Mouse (Mus musculus): ENCODE results near the gene Nlrp4f. TPM values are rescaled to one million over a fixed set of nuclear protein-coding genes. Genes with fewer than 3 reads are reported as not detected.

The Nlrp4f gene
- not detected in 2 replicates for polyA plus RNA-seq (2015; fragmentation: Nextera tagmentation; extraction: Ambion mirVana)

DNA sequence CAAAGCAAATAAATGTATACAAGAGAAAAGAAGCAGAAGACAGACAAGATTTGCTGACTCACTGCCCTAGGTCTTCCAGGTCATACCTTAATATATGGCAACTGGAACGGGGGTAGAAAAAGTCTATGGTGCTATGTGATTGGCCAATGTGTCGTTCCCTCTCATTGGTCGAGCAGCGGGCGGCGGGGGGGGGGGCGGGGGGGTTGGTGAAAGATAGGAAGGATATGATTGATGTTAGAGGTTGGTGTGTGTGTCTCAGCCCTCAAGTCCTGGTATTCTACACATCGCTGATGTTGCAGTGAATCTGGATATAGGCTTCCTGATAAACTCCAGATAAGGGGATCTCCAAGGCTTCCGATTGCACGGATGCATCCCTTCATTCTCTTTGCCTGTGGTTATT is at the start of gene Nlrp4f:
Gene Nlrp4f (minus strand): TSS at position 101 of the 400 bp plus-strand sequence.
- ATAC-seq (ENCODE audit: insufficient read depth) = no peak
- Histone ChIP-seq H3K27ac (replicated peaks) (no peak within 1 kb of the TSS), H3K9ac (no peak within 1 kb of the TSS), H3K4me3 (replicated peaks) (no peak within 1 kb of the TSS), H3K27me3 (no peaks in the 10 kb centered on the region), H3K4me1 (replicated peaks) (no peaks in the 10 kb centered on the region), H3K4me2 (no peak within 1 kb of the TSS), H3K36me3 (replicated peaks) (no peaks in the 10 kb centered on the region), H3K9me3 (replicated peaks) (no peaks in the 10 kb centered on the region)
- 60% methylated on average over 10 of the region's 10 CpGs for WGBS (ENCODE audit: insufficient replicate concordance)

- Histone ChIP-seq H3K27ac (replicated peaks) (no peak overlapping the region), H3K4me1 (replicated peaks) (peaks cover 26% of the 10 kb centered on the region), H3K27me3 (no peaks in the 10 kb centered on the region), H3K9ac (no peak overlapping the region), H3K4me2 (peak overlapping the region; percentile 95; the same call in 1 of the 2 replicates), H3K36me3 (replicated peaks) (peaks cover 17% of the 10 kb centered on the region), H3K4me3 (replicated peaks) (no peak overlapping the region), H3K9me3 (replicated peaks) (no peaks in the 10 kb centered on the region)
- ATAC-seq (ENCODE audit: insufficient read depth) = no peak
- whole genome bisulfite sequencing (ENCODE audit: insufficient replicate concordance) = 72% methylated on average over 4 of the region's 4 CpGs
These were observed 37.5 kb upstream of the Nlrp4f start for GRCm38 (mm10) chr13:65243273-65243672.

DNA sequence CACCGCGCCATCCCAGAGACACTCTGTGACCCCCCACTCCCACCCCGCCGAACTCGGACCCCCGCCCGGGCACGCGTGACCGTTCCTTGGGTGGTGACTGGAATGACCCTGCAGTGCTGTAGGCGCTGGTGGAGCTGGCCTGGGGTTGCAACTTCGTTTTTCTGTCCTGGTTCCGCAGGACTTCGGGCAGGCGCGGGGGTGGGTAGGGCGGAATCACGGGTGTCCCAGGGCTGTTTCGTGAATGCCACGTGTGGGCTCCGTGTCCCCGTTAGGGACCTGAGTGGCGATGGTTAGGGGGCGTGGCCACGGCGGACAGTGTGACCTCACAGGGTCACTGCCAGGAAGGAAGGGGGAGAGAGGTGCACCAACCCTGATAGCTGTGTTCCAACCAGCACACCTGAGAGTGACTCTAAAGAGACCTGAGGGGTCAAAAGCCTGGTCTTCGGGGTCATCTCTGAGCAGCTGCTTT is 36.6 kb upstream of the Nlrp4f start:
- peak overlapping the region; percentile 56 for H3K9ac ChIP-seq

DNA sequence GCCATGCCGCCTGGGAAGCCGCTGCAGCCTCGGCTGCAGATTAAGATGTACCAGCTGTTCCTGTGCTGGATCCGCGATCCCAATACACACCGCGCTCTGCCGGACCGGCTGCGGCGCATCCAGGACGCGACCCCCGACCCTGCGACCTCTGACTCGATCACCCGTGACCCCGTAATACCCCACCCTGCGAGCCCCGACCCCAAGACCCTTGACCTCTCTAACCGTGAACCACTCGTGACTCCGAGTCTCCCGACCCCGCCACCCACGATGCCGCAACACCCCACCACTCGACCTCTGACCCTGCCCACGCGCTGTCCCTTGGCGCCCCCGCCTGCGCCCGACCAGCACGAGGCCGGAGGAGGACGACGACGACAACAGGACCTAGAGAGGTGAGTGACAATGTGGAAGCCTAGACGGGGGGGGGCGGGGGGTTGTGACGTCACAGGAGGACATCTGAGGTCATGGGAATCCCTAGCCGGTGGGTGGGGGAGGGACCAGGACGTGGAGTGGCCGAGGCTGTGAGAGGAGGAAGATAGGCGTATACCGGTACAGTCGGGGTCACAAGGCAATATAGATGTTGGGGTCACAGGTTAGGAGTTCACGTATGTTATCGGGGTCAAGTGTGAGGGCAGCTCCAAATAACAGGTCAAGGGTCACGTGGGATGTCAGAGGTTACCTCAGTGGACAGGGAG is 36.0 kb upstream of the Nlrp4f start:
- Histone ChIP-seq H3K4me3 (replicated peaks) (peak overlapping the region; percentile 87), H3K4me1 (replicated peaks) (peaks cover 26% of the 10 kb centered on the region), H3K27me3 (no peaks in the 10 kb centered on the region), H3K36me3 (replicated peaks) (peaks cover 10% of the 10 kb centered on the region; the same call in 1 of the 2 replicates), H3K27ac (replicated peaks) (peak overlapping the region; percentile 87), H3K9me3 (replicated peaks) (no peaks in the 10 kb centered on the region), H3K9ac (peak overlapping the region; percentile 56), H3K4me2 (peak overlapping the region; percentile 95)
- WGBS (ENCODE audit: insufficient replicate concordance) = 1% methylated on average over 51 of the region's 51 CpGs
- ATAC-seq (ENCODE audit: insufficient read depth) = peak; percentile 11

More for the DNA sequence above, 36.6 kb upstream of the Nlrp4f start:
- H3K4me3 ChIP-seq (replicated peaks) = peak overlapping the region; percentile 87
- peaks cover 26% of the 10 kb centered on the region for H3K4me1 ChIP-seq (replicated peaks)
- H3K36me3 ChIP-seq (replicated peaks) = peaks cover 10% of the 10 kb centered on the region
- H3K27me3 ChIP-seq = no peaks in the 10 kb centered on the region
- no peak for ATAC-seq (ENCODE audit: insufficient read depth)
- 22% methylated on average over 27 of the region's 27 CpGs for WGBS (ENCODE audit: insufficient replicate concordance)
- H3K9me3 ChIP-seq (replicated peaks) = no peaks in the 10 kb centered on the region
- H3K27ac ChIP-seq (replicated peaks) = no peak overlapping the region
- H3K4me2 ChIP-seq = peak overlapping the region; percentile 95

DNA sequence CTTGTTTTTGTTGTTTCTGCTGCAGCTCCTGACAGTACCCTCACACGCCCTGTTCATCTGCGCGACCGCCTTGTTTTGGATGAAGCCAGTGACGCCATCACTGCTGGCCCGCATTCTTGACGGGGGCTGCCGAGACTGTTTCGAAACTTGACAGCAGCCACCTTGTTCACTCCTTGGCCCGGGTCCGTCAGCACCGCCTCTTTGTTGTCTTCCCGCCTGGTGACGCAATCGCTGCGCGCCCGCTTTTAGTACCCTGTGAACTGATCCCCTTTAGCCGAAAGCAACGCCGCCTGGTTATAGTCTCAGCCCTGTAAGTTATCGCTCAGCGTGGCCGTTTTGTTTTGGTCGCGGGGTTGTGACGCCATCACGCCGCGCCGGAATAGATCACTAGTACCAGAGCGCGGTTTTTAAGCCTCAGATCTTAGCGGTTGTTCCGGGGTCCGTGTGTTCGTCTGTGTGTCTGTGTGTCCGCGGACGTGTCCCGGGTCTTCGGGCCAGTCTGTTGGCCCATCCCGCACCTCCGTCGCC is 35.4 kb upstream of the Nlrp4f start:
- peak overlapping the region; percentile 87 for H3K27ac ChIP-seq (replicated peaks)

DNA sequence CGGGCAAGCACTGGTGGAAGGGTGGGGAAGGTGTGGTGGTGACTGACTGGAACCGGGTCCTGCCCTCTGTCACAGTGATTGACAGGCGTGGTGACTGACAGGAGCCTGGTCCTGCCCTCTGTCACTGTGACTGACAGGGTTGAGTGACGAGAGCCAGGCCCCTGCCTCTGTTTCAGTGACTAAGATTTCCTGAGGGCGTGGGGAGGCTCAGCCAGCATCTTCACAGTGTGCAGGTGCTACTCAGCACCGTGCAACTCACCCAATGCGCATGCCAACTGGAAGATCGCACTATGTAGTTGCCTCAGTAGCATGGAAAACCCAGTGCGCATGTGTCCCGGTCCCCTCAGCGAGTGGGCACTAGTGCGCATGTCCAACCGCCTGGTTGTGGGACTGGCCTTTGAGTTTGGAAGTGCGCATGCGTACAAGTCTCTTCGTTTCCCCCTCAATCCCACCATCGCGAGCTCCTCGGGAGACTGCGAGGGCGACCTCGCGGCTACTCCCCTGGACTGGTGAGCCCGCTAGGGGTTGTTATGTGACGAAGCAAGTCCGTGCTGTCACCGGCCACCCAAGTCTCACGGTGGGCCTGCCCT is 34.8 kb upstream of the Nlrp4f start:
- WGBS (ENCODE audit: insufficient replicate concordance) = 0% methylated on average over 28 of the region's 28 CpGs
- H3K9me3 ChIP-seq (replicated peaks) = no peaks in the 10 kb centered on the region
- H3K9ac ChIP-seq = peak overlapping the region; percentile 56
- no peaks in the 10 kb centered on the region for H3K27me3 ChIP-seq
- peak overlapping the region; percentile 95 for H3K4me2 ChIP-seq
- H3K27ac ChIP-seq (replicated peaks) = peak overlapping the region; percentile 87
- peaks cover 3% of the 10 kb centered on the region; the same call in 1 of the 2 replicates for H3K36me3 ChIP-seq (replicated peaks)
- ATAC-seq (ENCODE audit: insufficient read depth) = peak; percentile 88
- peak overlapping the region; percentile 87 for H3K4me3 ChIP-seq (replicated peaks)
- H3K4me1 ChIP-seq (replicated peaks) = peaks cover 26% of the 10 kb centered on the region

More for the DNA sequence above, 35.4 kb upstream of the Nlrp4f start:
- WGBS (ENCODE audit: insufficient replicate concordance) = under 1% methylated on average over 45 of the region's 45 CpGs
- Histone ChIP-seq H3K9me3 (replicated peaks) (no peaks in the 10 kb centered on the region), H3K9ac (peak overlapping the region; percentile 56), H3K4me3 (replicated peaks) (peak overlapping the region; percentile 87), H3K27me3 (no peaks in the 10 kb centered on the region), H3K4me1 (replicated peaks) (peaks cover 26% of the 10 kb centered on the region), H3K4me2 (peak overlapping the region; percentile 95), H3K36me3 (replicated peaks) (peaks cover 9% of the 10 kb centered on the region; the same call in 1 of the 2 replicates)
- peak; percentile 75 for ATAC-seq (ENCODE audit: insufficient read depth)

DNA sequence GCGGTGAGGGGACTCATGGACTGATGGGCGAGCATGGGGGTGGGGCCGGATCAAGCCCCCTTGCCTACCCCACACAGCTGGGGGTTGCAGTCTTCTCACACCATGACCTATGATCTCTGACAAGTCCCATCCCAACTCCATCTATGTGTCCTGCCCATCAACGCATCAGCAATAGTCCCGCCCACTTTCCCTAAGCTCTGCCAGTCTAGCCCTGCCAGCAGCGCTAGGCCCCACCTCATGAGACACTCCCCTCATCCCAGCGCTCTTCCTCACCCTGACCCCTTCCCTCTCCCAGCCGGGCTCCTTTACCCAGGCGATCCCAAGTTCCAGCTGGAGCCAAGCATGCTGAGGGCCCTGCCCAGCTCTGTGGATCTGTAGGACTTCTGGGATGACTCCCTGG is 31.4 kb upstream of the Nlrp4f start:
- H3K9me3 ChIP-seq (replicated peaks) = no peaks in the 10 kb centered on the region
- no peak overlapping the region for H3K27ac ChIP-seq (replicated peaks)
- H3K36me3 ChIP-seq (replicated peaks) = no peaks in the 10 kb centered on the region
- no peaks in the 10 kb centered on the region for H3K27me3 ChIP-seq
- H3K4me2 ChIP-seq = no peak overlapping the region
- no peak overlapping the region for H3K4me3 ChIP-seq (replicated peaks)
- H3K4me1 ChIP-seq (replicated peaks) = peaks cover 14% of the 10 kb centered on the region
- H3K9ac ChIP-seq = no peak overlapping the region
- WGBS (ENCODE audit: insufficient replicate concordance) = 58% methylated on average over 9 of the region's 9 CpGs
- no peak for ATAC-seq (ENCODE audit: insufficient read depth)

- no peak overlapping the region for H3K9ac ChIP-seq
- WGBS (ENCODE audit: insufficient replicate concordance) = 61% methylated on average over 2 of the region's 2 CpGs
These were observed 20.9 kb upstream of the Nlrp4f start for GRCm38 (mm10) chr13:65226657-65227056.

GRCm38 (mm10) chr13:65225945-65226344 is 20.2 kb upstream of the Nlrp4f start:
- Histone ChIP-seq H3K27ac (replicated peaks) (no peak overlapping the region), H3K4me1 (replicated peaks) (no peaks in the 10 kb centered on the region), H3K9me3 (replicated peaks) (no peaks in the 10 kb centered on the region), H3K27me3 (no peaks in the 10 kb centered on the region), H3K36me3 (replicated peaks) (no peaks in the 10 kb centered on the region), H3K9ac (no peak overlapping the region), H3K4me3 (replicated peaks) (no peak overlapping the region), H3K4me2 (no peak overlapping the region)
- no peak for ATAC-seq (ENCODE audit: insufficient read depth)
- 20% methylated on average over 6 of the region's 6 CpGs for WGBS (ENCODE audit: insufficient replicate concordance)

More at GRCm38 (mm10) chr13:65226657-65227056, 20.9 kb upstream of the Nlrp4f start:
- H3K27ac ChIP-seq (replicated peaks) = no peak overlapping the region
- no peaks in the 10 kb centered on the region for H3K4me1 ChIP-seq (replicated peaks)
- no peaks in the 10 kb centered on the region for H3K27me3 ChIP-seq
- no peak overlapping the region for H3K4me3 ChIP-seq (replicated peaks)
- H3K36me3 ChIP-seq (replicated peaks) = no peaks in the 10 kb centered on the region
- no peaks in the 10 kb centered on the region for H3K9me3 ChIP-seq (replicated peaks)
- no peak overlapping the region for H3K4me2 ChIP-seq
- no peak for ATAC-seq (ENCODE audit: insufficient read depth)

DNA sequence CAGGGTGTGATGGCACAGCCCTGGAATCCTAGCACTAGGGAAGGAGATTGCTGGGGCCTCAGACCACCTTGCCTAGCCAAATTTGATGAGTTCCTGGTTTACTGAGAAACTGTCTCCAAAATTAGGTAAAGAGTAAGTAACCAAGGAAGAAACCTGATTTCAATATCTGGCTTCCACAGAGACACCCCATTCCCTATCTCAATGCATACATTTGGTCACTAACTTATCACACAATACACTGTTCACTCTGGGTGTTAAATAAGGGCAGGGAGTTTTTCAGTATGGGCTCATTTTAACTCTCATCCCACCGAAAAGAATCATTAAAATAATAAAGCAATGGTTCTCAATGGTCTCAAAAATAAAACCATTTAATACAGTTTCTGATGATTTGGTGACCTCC is 5.1 kb downstream of the Nlrp4f start:
- Histone ChIP-seq H3K4me2 (no peak overlapping the region), H3K36me3 (replicated peaks) (no peaks in the 10 kb centered on the region), H3K9me3 (replicated peaks) (no peaks in the 10 kb centered on the region), H3K4me3 (replicated peaks) (no peak overlapping the region), H3K9ac (no peak overlapping the region), H3K4me1 (replicated peaks) (no peaks in the 10 kb centered on the region), H3K27ac (replicated peaks) (no peak overlapping the region), H3K27me3 (no peaks in the 10 kb centered on the region)
- 48% methylated on average over 1 of the region's 1 CpGs for WGBS (ENCODE audit: insufficient replicate concordance)
- no peak for ATAC-seq (ENCODE audit: insufficient read depth)

GRCm38 (mm10) chr13:65176472-65177091 is 29.2 kb downstream of the Nlrp4f start:
- H3K27ac ChIP-seq (replicated peaks) = no peak overlapping the region
- 43% methylated on average over 15 of the region's 15 CpGs for WGBS (ENCODE audit: insufficient replicate concordance)
- no peaks in the 10 kb centered on the region for H3K9me3 ChIP-seq (replicated peaks)
- no peak overlapping the region for H3K9ac ChIP-seq
- no peak overlapping the region for H3K4me2 ChIP-seq
- H3K4me1 ChIP-seq (replicated peaks) = peaks cover 5% of the 10 kb centered on the region; the same call in 1 of the 2 replicates
- H3K27me3 ChIP-seq = no peaks in the 10 kb centered on the region
- H3K4me3 ChIP-seq (replicated peaks) = no peak overlapping the region
- no peak; the same call in 1 of the 2 replicates for ATAC-seq (ENCODE audit: insufficient read depth)
- H3K36me3 ChIP-seq (replicated peaks) = no peaks in the 10 kb centered on the region

Data from liver, embryonic 15.5 days (tissue).